Mouse (Mus musculus) adrenal gland, postnatal 10 days (tissue): ENCODE measurements around the gene Olfr231. TPM values are rescaled to one million over a fixed set of nuclear protein-coding genes. Genes with fewer than 3 reads are reported as not detected.

ENCODE experiments used
- DNase-seq: peaks from one replicate; pipeline ENCODE4 v3.0.0; 2021; ENCODE audit warnings: mixed read lengths
- long read RNA-seq, 2 experiments: library from polyadenylated mRNA; stranded (forward); transcript quantifications; one replicate each; pipeline ENCODE4 v2.0.0; 2021
- total RNA-seq, 2 experiments: library from RNA; stranded (reverse); gene quantifications; 2 replicates each; pipeline ENCODE4 v1.2.3; 2021

Gene Olfr231
- total RNA-seq: not detected
- long read RNA-seq, experiment 1: 0 reads
- long read RNA-seq, experiment 2: 0 reads

DNA sequence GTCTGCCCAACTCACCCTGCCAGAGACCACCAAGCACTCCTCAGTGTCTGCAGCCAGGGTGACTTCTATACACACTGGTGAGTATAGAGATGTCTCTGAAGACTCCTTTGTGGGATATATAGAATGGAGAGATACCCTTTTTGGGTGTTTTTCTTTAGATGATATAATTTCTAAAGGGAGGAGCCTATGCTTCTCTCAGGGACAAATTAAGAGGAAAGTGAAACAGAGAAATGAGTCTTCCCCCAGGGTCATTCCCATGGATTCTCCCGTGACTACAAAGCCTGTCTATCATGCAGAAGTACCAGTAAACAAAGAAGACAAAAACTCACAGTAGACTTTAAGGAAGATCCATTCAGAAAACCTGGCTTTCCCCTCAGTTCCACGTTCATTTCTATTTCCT lies at the start of gene Olfr231:
TSS of gene Olfr231 (minus strand) at position 101 of the 400 bp plus-strand sequence.
- DNase-seq: no peak

DNA sequence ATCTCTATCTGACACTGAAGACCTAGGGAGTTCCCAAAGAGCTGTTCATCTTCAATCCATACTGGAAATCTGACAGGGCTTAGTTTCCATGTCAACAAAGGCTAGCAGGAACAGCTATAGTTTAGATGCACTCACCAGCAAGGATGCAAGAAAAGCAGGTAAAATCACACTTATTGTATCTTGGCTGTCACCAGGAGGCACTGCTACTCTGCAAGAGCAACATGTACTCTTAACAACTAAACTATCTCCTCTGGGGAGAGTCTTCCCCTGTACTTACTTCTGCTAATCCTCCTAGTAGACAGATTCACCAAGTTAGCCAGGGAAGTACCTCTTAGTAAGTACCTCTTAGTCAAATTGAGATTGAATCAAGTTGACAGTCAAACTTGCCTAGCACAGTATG lies 48.1 kb upstream of the Olfr231 start:
- no peak for DNase-seq

DNA sequence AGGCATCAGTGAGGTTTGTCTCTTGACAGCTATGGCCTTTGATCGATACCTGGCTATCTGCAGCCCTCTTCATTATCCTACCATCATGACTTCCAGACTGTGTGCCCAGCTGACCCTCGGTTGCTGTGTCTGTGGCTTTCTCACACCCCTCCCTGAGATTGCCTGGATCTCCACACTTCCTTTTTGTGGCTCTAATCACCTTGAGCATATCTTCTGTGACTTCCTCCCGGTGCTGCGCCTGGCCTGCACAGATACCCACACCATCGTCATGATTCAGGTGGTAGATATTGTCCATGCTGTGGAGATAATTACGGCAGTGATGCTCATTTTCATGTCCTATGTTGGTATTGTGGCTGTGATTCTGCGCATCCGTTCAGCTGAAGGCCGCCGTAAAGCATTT lies 38.1 kb upstream of the Olfr231 start:
- no peak for DNase-seq

DNA sequence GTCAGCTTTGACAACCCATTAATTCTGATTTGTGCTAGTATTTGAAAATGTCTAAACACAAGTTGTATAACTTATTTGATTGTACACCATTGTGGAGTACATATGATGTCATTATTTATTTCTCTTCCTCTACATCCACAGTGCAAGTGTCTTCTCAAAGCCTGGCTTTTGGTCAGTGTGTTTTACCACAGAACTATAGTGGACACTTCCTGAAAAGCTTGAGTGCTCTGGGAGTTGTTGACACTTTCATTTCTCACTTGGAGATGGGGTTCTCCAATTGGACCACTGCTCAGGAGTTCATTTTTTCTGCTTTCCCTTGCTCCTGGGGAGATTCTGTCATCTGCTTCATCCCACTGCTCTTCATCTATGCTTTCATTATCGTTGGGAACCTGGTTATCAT lies 37.5 kb upstream of the Olfr231 start:
- no peak for DNase-seq

DNA sequence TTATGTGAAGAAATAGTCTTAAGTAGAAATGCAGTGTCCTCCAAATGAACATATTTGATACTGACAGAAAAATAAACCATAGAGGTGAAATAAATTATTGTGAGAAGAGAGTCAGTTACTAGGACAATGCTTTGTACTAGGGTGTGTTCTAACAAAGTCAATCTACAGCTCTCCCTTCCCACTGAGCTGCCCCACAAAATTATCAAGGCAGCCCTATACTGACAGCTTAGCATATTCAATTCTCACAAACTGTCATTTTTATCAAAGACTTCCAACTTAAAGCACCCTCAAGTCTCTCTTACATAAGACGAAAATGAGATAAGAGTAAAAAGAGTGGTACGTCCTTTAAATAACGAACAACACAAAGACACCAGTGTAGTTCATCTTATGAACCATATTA lies 36.7 kb upstream of the Olfr231 start:
- no peak for DNase-seq

DNA sequence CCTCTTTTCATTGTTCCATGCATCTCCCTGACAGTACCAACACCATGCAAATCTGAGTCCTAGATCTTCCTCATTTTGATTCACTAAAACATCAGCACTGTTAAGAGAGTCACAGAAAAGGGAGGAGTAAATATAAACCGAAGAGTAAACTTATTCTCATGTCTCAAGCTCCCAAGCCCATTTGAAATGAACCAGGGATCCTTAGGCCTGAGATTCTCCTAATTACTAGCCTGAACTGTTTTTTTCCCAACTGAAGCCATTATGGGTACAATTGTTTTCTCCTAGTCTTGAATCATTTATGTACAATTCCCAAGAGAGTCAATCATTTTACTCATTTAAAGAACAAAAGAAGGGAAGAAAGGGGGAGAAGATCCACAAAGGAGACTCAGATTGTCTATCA lies 34.4 kb upstream of the Olfr231 start, which contains the start of gene Olfr420:
TSS of gene Olfr420 (plus strand) at position 301 of the 400 bp plus-strand sequence.
- no peak for DNase-seq

DNA sequence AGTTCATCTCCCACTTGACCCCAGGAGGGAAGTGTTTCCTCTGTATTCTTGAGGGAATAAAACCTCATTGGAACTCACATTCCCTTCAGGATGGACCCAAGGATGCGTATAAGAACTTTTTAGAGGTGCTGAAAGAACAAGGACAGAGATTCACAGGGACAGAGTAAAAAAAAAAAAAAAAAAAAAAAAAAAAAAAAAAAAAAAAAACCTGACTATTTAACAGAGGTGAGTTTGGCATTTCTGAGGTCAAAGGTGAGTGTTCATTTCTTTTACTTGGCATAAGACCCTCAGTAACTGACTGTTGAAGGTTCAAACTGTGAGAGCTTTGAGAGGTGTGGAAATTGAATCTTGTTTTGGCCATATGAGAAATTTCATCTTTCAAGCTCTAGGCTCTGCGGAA lies 28.3 kb upstream of the Olfr231 start:
- no peak for DNase-seq

DNA sequence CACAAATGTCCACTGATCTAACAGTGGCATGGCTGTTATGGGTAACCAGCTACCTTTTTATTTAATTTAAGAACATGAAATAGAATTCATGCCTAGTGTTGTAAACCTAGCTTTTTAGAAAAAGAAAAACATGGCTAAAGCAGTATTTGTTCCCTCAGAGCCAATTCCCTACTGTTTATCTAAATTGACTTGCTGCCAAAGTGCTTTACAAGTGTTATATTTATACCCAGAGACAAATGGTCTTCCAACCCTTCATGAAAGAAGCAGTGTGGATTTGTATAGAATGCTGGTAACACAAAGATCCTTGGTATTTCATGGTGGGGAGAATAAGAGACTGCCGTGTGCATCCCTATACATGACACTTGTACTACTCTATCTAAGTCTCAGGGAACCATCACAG lies 25.7 kb upstream of the Olfr231 start:
- no peak for DNase-seq

DNA sequence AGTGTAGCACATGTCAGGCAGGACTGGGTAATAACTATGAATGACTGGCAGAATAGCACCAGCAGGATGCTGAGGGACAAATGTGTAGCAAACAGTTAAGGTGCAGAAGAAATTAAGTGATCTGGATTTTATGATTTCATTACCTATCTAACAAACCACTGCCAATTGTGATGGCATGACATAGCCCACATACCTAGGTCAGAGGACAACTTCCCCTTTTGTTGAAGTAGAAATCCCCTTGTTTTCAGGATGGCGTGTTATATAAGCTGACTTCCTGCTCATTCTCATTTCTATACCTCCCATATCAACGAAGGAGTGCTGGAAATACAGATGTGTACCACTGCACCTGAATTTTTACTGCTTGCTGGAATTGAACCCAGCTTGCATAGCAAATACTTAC lies 20.4 kb upstream of the Olfr231 start:
- DNase-seq: no peak

DNA sequence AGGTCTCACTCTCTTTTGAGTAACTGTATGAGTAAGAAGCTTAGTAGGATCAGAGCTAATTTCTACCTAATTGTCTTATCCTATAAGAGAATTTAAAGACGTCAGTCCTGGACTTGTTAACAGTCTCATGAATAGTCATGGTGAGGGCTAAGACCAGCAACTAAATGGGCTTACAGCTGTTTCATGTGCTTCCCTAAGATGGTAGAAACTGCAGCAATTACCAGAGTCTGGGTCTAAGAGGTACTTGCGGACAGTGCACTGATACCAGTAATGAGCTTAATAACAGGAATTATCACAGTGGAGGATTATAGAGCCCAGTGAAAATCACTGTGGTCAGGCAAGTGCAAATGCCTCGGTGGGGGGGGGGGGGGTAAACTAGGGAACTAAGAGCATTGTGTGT lies 11.0 kb upstream of the Olfr231 start:
- no peak for DNase-seq

DNA sequence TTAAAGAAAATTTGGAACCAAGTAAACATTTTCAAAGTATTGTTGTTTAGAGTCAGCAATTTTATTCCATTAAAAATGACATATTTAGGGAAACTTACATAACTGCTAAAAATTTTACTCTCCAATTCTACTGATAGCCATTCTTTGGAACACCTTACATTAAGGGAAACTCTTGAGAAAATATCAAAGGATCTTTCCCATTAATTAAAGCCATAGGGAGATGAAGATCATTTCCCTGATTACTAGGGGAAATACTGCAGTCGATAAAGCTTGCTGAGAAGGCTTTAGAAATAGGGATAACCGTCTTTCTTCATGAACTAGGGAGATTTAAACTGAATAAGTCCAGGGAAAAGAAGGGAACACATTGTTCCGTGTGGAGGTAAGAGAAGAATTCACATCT lies 10.3 kb upstream of the Olfr231 start, which contains the start of gene Olfr424:
TSS of gene Olfr424 (plus strand) at position 301 of the 400 bp plus-strand sequence.
- no peak for DNase-seq

DNA sequence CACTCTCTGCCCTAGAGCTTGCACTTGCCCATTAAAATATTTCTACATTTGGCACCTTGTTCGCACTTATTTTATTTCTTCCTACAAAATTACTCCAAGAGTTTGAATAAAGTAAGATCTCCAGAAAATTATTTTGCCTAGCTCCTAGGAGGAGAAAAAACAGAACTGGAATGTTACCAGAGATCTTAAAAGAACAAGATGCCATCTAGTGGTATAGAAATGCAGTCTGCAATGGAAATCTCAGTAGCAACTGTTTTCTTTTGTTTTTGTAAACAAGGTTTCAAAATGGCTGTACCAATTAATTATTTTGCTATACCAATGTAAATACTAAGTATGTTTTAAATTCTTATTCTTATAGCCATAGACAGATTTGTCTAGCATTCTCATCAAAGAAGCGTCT lies 17.2 kb downstream of the Olfr231 start:
- DNase-seq: no peak

DNA sequence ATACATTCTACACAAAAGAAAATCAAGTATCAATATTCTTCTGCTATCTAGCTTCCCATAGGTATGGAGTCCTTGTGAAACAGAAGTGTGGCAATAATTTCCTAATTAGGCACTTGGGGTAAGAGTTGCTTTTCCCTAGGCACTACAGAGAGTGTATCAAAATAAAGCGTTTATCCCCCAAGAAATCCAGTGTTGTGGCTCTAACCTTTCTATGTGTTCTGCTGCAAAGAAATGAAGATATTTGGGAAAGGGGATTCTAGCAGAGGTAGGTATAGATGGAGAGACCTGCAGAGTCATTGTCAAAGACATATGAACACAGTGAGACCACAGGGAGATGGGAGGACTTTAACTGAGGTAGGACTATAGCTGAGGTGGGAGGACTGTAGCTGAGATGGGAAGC lies 24.4 kb downstream of the Olfr231 start, which contains the start of gene Olfr427:
TSS of gene Olfr427 (plus strand) at position 301 of the 400 bp plus-strand sequence.
- no peak for DNase-seq

DNA sequence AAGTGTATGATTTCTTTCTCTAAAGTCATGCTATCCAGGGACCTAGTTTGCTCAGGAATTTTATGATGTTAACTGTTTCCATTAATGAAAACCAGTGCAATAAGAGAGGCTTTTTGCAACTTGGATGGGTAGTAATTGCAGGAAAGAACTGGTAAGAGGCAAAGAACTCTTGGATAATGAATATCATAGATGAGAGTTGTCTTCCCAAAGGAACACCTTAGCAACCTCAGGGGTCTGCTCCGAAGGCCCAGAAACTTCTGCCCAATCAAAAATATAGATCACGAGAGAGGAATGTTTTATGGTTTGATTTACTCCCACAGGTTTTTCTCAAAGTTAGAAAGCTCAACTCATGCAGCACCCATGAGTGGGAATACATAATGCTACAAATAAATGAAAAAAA lies 36.9 kb downstream of the Olfr231 start, which contains the start of gene Olfr429:
TSS of gene Olfr429 (plus strand) at position 301 of the 400 bp plus-strand sequence.
- DNase-seq: no peak

DNA sequence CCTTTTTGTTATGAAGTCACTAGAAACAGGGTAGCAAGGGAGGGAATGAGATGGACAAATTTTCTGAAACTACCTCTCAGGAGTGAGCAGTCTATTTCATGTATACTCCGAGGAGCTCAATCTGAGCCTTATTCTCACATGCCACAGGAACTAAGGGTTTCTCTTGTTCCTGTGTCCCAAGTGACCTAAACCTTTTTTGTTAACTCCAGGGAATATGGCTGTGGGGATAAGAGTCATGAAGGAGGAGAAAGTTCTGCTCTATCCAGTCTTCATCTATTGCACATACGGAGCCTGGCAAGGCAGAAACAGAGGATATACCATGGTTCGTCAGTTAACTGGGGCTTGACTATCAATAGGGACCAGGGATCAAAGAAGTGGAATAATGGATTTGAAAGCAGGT lies 54.7 kb downstream of the Olfr231 start, which contains the start of gene Olfr430:
TSS of gene Olfr430 (plus strand) at position 301 of the 400 bp plus-strand sequence.
- DNase-seq: no peak

Other genes starting within 250 kb of the Olfr231 start
- gene Ifi211, start 208.1 kb downstream of the Olfr231 start, total RNA-seq: 1 to 10 TPM in 1 of 2 experiments, under 1 TPM in 1; 0.55 to 1.7 TPM
- 10 to 100 TPM; 13.9 to 15.0 TPM for gene Mndal, start 178.7 kb downstream of the Olfr231 start, total RNA-seq
- 10 to 100 TPM in 1 of 2 experiments, 1 to 10 TPM in 1; 8.6 to 12.1 TPM for gene Ifi203, start 178.5 kb downstream of the Olfr231 start, total RNA-seq
- gene Ifi202b, start 138.4 kb downstream of the Olfr231 start, total RNA-seq: not detected
- 1 to 10 TPM; 1.3 to 3.9 TPM for gene Ifi205, start 89.4 kb downstream of the Olfr231 start, total RNA-seq
- not detected for gene Olfr433, start 80.5 kb downstream of the Olfr231 start, total RNA-seq
- not detected for gene Olfr432, start 72.0 kb downstream of the Olfr231 start, total RNA-seq
- not detected for gene Olfr430, start 54.6 kb downstream of the Olfr231 start, total RNA-seq
- gene Olfr429, start 36.8 kb downstream of the Olfr231 start, total RNA-seq: not detected
- gene Olfr427, start 24.3 kb downstream of the Olfr231 start, total RNA-seq: not detected
- gene Olfr424, start 10.4 kb upstream of the Olfr231 start, total RNA-seq: not detected
- gene Olfr420, start 34.5 kb upstream of the Olfr231 start, total RNA-seq: not detected
- 1 to 10 TPM; 2.6 to 5.1 TPM for gene Spta1, start 51.6 kb upstream of the Olfr231 start, total RNA-seq
- not detected for gene Olfr419, start 130.9 kb upstream of the Olfr231 start, total RNA-seq
- not detected for gene Mptx1, start 209.4 kb upstream of the Olfr231 start, total RNA-seq
- gene Olfr417, start 244.0 kb upstream of the Olfr231 start, total RNA-seq: not detected